26 mouse cellular contexts compared by ENCODE assay signal in the genomic region with DNA sequence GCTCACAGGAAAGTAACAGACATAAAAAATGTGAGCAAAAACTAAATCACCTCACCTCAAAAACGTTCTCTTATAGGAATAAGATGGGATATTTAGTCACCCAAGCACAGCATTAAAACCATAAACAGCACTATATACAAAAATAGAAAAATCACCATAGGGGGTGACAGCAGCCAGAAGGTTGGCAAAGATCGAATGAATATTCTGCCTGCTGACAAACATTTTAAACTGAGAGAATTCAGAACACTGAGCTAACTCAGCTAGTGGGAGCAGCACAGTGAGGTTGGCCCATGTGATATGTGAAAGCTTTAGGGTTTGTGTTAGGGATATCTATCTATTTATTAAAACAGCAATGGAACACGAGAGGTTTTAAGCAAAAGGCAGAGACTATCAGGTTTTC. TPM values are rescaled to one million over a fixed set of nuclear protein-coding genes. Genes with fewer than 3 reads are reported as not detected.
DNase-seq lines count a peak whose midpoint lies in the region; ATAC-seq lines count a peak whose summit lies in the region.
"Had no signal": no experiment of that assay in that cellular context is flagged by ENCODE, and none has a peak within 500 bp of the region (broad histone marks: within the 10 kb centered on the region; RNA-seq: fewer than 3 reads in every experiment).

No protein-coding gene starts in this region.

- ATAC-seq in cerebellum, adult (ENCODE audit: insufficient number of reproducible peaks, low FRiP score, low TSS enrichment), result peak; percentile 92
- ATAC-seq: activated CD4-positive, CD25-positive, alpha-beta regulatory T cell, adult 4 months; liver, embryonic 12.5 days; lung, postnatal 0 days had no signal

- no peak for DNase-seq in cerebellum, postnatal 4 days (ENCODE audit: low spot score in 2 of 2)
- peak; percentile 83 for DNase-seq in brain, adult 2 months (ENCODE audit: low read depth, low spot score)
- peak; percentile 40 for DNase-seq in cerebellum, adult 8-10 months
- peak; percentile 55 to 65 for DNase-seq in cerebellum, postnatal 25 days
- no peak for DNase-seq in spleen, postnatal 10 days (ENCODE audit: low spot score in 2 of 2)
- DNase-seq in adrenal gland, adult 18-20 months (ENCODE audit: low spot score in 2 of 2), result no peak
- DNase-seq: adrenal gland, postnatal 10 days; heart, adult 2 months; heart, postnatal 4 days; kidney, adult 11 months; kidney, postnatal 36 days; lung, adult 18-20 months; lung, postnatal 4 days had no signal

RNA-seq across cellular contexts. Expression of a gene that starts 11.4 kb away (rescaled TPM):
- 1 to 10 TPM in 1 of 2 experiments, under 1 TPM in 1; 0.10 to 3.5 TPM for total RNA-seq in adrenal gland, adult 18-20 months (2021)
- total RNA-seq: CH12.LX; ES-E14; heart, adult 2 months; heart, postnatal 4 days; midbrain, postnatal 0 days had no signal

RNA-seq across cellular contexts. Expression of a gene that starts 17.5 kb away (rescaled TPM):
- total RNA-seq in adrenal gland, adult 18-20 months (2021), result not detected
- total RNA-seq: CH12.LX; ES-E14; forebrain, postnatal 0 days; gastrocnemius, adult 8-10 months; gastrocnemius, postnatal 4 days; heart, adult 2 months; heart, postnatal 4 days; layer of hippocampus, postnatal 14 days; left cerebral cortex, adult 8-10 months; left cerebral cortex, postnatal 36 days; midbrain, postnatal 0 days had no signal

RNA-seq across cellular contexts. Expression of a gene that starts 32.2 kb away (rescaled TPM):
- 10 to 100 TPM; 28.7 to 67.3 TPM for total RNA-seq in adrenal gland, adult 18-20 months (2021)

Comparison
In these comparisons a context has a peak if more than half of its experiments do, and no peak if none do; other contexts are left out.
1. DNase-seq: peak in brain, adult 2 months (single experiment), cerebellum, adult 8-10 months (single experiment) and cerebellum, postnatal 25 days (2 of 2); none in cerebellum, postnatal 4 days (0 of 2), spleen, postnatal 10 days (0 of 2) and adrenal gland, adult 18-20 months (0 of 2).